Mouse (Mus musculus): ENCODE results near the gene Slc9b1. TPM values are rescaled to one million over a fixed set of nuclear protein-coding genes. Genes with fewer than 3 reads are reported as not detected.

The Slc9b1 gene
- polyA plus RNA-seq, 1 experiment = 100.0 TPM

GRCm38 (mm10) chr3:135328560-135328959 is 19.3 kb upstream of the Slc9b1 start:
- H3K27me3 ChIP-seq (ENCODE audit: control insufficient read depth, insufficient read depth, low read length) = no peaks in the 10 kb centered on the region
- H3K36me3 ChIP-seq (ENCODE audit: control insufficient read depth, insufficient read depth, low read length) = no peaks in the 10 kb centered on the region
- H3K4me3 ChIP-seq (ENCODE audit: control insufficient read depth, low read depth, low read length) = no peak overlapping the region
- no peaks in the 10 kb centered on the region for H3K4me1 ChIP-seq (ENCODE audit: control insufficient read depth, insufficient read depth, low read length)
- TF ChIP-seq POLR2A (IDR thresholded peaks at IDR 0.05; ENCODE audit: control insufficient read depth, low read depth, low read length) = no peak
- peak; percentile 67; the same call in 1 of the 2 replicates for TF ChIP-seq CTCF (IDR thresholded peaks at IDR 0.05; ENCODE audit: control insufficient read depth, insufficient read depth, insufficient replicate concordance, low read depth, low read length)
- no peak overlapping the region for H3K27ac ChIP-seq (ENCODE audit: control insufficient read depth, insufficient read depth, low read depth, low read length)

- Histone ChIP-seq H3K27ac (ENCODE audit: control insufficient read depth, insufficient read depth, low read depth, low read length) (no peak overlapping the region), H3K4me1 (ENCODE audit: control insufficient read depth, insufficient read depth, low read length) (no peaks in the 10 kb centered on the region)
- TF ChIP-seq CTCF (IDR thresholded peaks at IDR 0.05; ENCODE audit: control insufficient read depth, insufficient read depth, insufficient replicate concordance, low read depth, low read length) = no peak
- TF ChIP-seq POLR2A (IDR thresholded peaks at IDR 0.05; ENCODE audit: control insufficient read depth, low read depth, low read length) = no peak
Observed at GRCm38 (mm10) chr3:135332691-135333090, 15.1 kb upstream of the Slc9b1 start.

GRCm38 (mm10) chr3:135333763-135334162 is 14.1 kb upstream of the Slc9b1 start:
- Histone ChIP-seq H3K4me3 (ENCODE audit: control insufficient read depth, low read depth, low read length) (no peak overlapping the region), H3K27ac (ENCODE audit: control insufficient read depth, insufficient read depth, low read depth, low read length) (no peak overlapping the region), H3K4me1 (ENCODE audit: control insufficient read depth, insufficient read depth, low read length) (no peaks in the 10 kb centered on the region), H3K36me3 (ENCODE audit: control insufficient read depth, insufficient read depth, low read length) (no peaks in the 10 kb centered on the region), H3K27me3 (ENCODE audit: control insufficient read depth, insufficient read depth, low read length) (no peaks in the 10 kb centered on the region)
- no peak for TF ChIP-seq POLR2A (IDR thresholded peaks at IDR 0.05; ENCODE audit: control insufficient read depth, low read depth, low read length)
- TF ChIP-seq CTCF (IDR thresholded peaks at IDR 0.05; ENCODE audit: control insufficient read depth, insufficient read depth, insufficient replicate concordance, low read depth, low read length) = no peak

More at GRCm38 (mm10) chr3:135332691-135333090, 15.1 kb upstream of the Slc9b1 start:
- Histone ChIP-seq H3K4me3 (ENCODE audit: control insufficient read depth, low read depth, low read length) (no peak overlapping the region), H3K36me3 (ENCODE audit: control insufficient read depth, insufficient read depth, low read length) (no peaks in the 10 kb centered on the region), H3K27me3 (ENCODE audit: control insufficient read depth, insufficient read depth, low read length) (no peaks in the 10 kb centered on the region)

GRCm38 (mm10) chr3:135349022-135349421 is 1.2 kb downstream of the Slc9b1 start:
- Histone ChIP-seq H3K4me3 (ENCODE audit: control insufficient read depth, low read depth, low read length) (peak overlapping the region; percentile 66), H3K27ac (ENCODE audit: control insufficient read depth, insufficient read depth, low read depth, low read length) (no peak overlapping the region), H3K27me3 (ENCODE audit: control insufficient read depth, insufficient read depth, low read length) (no peaks in the 10 kb centered on the region), H3K36me3 (ENCODE audit: control insufficient read depth, insufficient read depth, low read length) (peaks cover 1% of the 10 kb centered on the region), H3K4me1 (ENCODE audit: control insufficient read depth, insufficient read depth, low read length) (no peaks in the 10 kb centered on the region)
- no peak for TF ChIP-seq CTCF (IDR thresholded peaks at IDR 0.05; ENCODE audit: control insufficient read depth, insufficient read depth, insufficient replicate concordance, low read depth, low read length)
- no peak for TF ChIP-seq POLR2A (IDR thresholded peaks at IDR 0.05; ENCODE audit: control insufficient read depth, low read depth, low read length)

GRCm38 (mm10) chr3:135351857-135352256 is 4.0 kb downstream of the Slc9b1 start:
- Histone ChIP-seq H3K4me1 (ENCODE audit: control insufficient read depth, insufficient read depth, low read length) (no peaks in the 10 kb centered on the region), H3K27me3 (ENCODE audit: control insufficient read depth, insufficient read depth, low read length) (no peaks in the 10 kb centered on the region), H3K27ac (ENCODE audit: control insufficient read depth, insufficient read depth, low read depth, low read length) (no peak overlapping the region), H3K4me3 (ENCODE audit: control insufficient read depth, low read depth, low read length) (no peak overlapping the region), H3K36me3 (ENCODE audit: control insufficient read depth, insufficient read depth, low read length) (peaks cover 1% of the 10 kb centered on the region)
- no peak for TF ChIP-seq CTCF (IDR thresholded peaks at IDR 0.05; ENCODE audit: control insufficient read depth, insufficient read depth, insufficient replicate concordance, low read depth, low read length)
- no peak for TF ChIP-seq POLR2A (IDR thresholded peaks at IDR 0.05; ENCODE audit: control insufficient read depth, low read depth, low read length)

- Histone ChIP-seq H3K27me3 (ENCODE audit: control insufficient read depth, insufficient read depth, low read length) (no peaks in the 10 kb centered on the region), H3K27ac (ENCODE audit: control insufficient read depth, insufficient read depth, low read depth, low read length) (no peak overlapping the region), H3K36me3 (ENCODE audit: control insufficient read depth, insufficient read depth, low read length) (no peaks in the 10 kb centered on the region; the same call in 1 of the 2 replicates), H3K4me1 (ENCODE audit: control insufficient read depth, insufficient read depth, low read length) (no peaks in the 10 kb centered on the region), H3K4me3 (ENCODE audit: control insufficient read depth, low read depth, low read length) (no peak overlapping the region)
- TF ChIP-seq POLR2A (IDR thresholded peaks at IDR 0.05; ENCODE audit: control insufficient read depth, low read depth, low read length) (no peak), CTCF (IDR thresholded peaks at IDR 0.05; ENCODE audit: control insufficient read depth, insufficient read depth, insufficient replicate concordance, low read depth, low read length) (no peak)
Observed at GRCm38 (mm10) chr3:135357394-135357793, 9.6 kb downstream of the Slc9b1 start.

GRCm38 (mm10) chr3:135375836-135376235 is 28.0 kb downstream of the Slc9b1 start:
- Histone ChIP-seq H3K27ac (ENCODE audit: control insufficient read depth, insufficient read depth, low read depth, low read length) (no peak overlapping the region), H3K27me3 (ENCODE audit: control insufficient read depth, insufficient read depth, low read length) (no peaks in the 10 kb centered on the region), H3K4me1 (ENCODE audit: control insufficient read depth, insufficient read depth, low read length) (no peaks in the 10 kb centered on the region), H3K4me3 (ENCODE audit: control insufficient read depth, low read depth, low read length) (no peak overlapping the region), H3K36me3 (ENCODE audit: control insufficient read depth, insufficient read depth, low read length) (no peaks in the 10 kb centered on the region)
- TF ChIP-seq CTCF (IDR thresholded peaks at IDR 0.05; ENCODE audit: control insufficient read depth, insufficient read depth, insufficient replicate concordance, low read depth, low read length) (no peak), POLR2A (IDR thresholded peaks at IDR 0.05; ENCODE audit: control insufficient read depth, low read depth, low read length) (no peak)

- Histone ChIP-seq H3K36me3 (ENCODE audit: control insufficient read depth, insufficient read depth, low read length) (no peaks in the 10 kb centered on the region), H3K4me1 (ENCODE audit: control insufficient read depth, insufficient read depth, low read length) (no peaks in the 10 kb centered on the region), H3K27ac (ENCODE audit: control insufficient read depth, insufficient read depth, low read depth, low read length) (no peak overlapping the region), H3K27me3 (ENCODE audit: control insufficient read depth, insufficient read depth, low read length) (no peaks in the 10 kb centered on the region), H3K4me3 (ENCODE audit: control insufficient read depth, low read depth, low read length) (no peak overlapping the region)
- TF ChIP-seq CTCF (IDR thresholded peaks at IDR 0.05; ENCODE audit: control insufficient read depth, insufficient read depth, insufficient replicate concordance, low read depth, low read length) (no peak), POLR2A (IDR thresholded peaks at IDR 0.05; ENCODE audit: control insufficient read depth, low read depth, low read length) (no peak)
Observed at GRCm38 (mm10) chr3:135377445-135377844, 29.6 kb downstream of the Slc9b1 start.
